Mouse (Mus musculus): ENCODE data around the gene Saysd1.

Gene Saysd1

GRCm38 (mm10) chr14:20098061-20098460 is 40.3 kb downstream of the Saysd1 start:
- DNase-seq = no peak

DNA sequence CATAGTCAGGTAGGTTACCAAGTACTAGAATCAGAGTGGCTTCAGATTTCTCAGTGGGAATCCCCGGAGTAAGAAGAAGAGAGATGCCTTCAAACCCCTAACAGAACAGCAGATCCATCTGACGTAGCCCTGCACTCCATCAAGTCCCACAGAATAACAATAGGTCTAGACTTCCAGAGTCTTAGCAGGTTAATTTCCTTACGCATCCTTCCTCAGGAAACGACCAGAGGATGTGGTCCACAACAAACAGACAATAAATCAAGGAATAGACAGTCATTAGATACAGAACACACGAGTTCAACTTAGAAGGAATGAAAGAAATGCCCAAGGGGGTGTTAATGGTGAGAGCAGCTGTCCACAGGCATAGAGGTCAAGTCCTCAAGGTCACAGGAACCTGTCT is 43.4 kb downstream of the Saysd1 start:
- no peak for DNase-seq

- DNase-seq = peak; percentile 58
Measured at GRCm38 (mm10) chr14:20093493-20093892, 44.8 kb downstream of the Saysd1 start.

GRCm38 (mm10) chr14:20084335-20084734 is 54.0 kb downstream of the Saysd1 start:
- DNase-seq = no peak

DNA sequence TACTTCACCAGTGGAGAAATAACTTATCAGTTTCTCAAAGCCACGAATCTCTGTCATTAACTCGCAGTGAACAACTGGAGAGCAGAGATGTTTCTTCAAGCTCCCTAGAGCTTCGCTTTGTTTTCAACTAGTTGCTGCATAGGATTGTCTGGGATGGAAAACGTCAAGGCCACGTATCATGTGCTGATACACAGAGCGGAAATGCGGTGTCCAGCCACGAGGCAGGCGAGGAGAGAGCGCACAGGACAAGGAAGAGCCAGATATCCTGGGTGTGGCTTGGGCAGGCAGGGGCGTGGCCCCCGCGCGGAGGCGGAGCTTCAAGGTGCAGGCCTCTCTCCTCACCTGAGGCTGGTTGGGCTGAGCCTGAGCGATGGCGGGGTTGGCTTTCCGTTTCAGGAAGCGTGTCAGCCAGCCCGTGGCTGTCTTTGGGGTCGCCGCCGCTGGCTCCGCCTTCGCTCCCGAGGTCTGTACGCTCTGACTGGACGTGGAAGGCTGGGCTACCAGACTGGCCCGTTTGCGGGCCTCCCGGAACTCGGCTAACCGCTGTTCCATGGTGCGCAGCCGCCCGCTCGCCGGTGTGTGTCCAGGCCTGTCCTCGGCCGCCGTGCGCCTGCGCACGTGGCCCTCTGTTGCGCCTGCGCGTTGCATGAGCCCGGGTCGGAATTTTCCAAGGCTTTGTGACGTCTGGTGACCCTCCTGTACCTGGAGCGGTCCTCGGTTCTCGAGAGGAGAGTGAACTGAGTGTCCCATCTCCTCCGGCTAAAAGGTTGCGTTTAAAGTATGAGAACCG is 55.6 kb downstream of the Saysd1 start:
- DNase-seq = peak; percentile 95

- DNase-seq = no peak
Measured at GRCm38 (mm10) chr14:20081937-20082533, 56.3 kb downstream of the Saysd1 start.

DNA sequence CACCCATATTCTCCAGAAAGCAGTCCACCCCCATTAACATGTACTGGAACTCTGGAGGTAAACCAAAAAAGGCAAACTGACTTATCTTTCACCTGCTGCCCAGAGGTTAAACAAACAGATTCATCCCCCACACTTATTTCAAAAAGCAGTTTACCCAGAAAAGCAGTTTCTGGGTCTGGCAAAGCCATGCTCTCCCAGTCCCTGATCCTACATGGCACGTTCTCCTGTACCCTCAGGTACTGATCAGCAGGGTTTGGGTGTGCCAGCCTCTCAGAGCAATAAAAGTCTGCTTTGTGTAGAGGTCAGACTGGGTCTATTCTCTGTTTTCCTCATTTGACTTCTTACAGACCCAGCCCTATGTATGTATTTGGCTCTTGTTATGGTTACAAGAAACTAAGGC is 57.2 kb downstream of the Saysd1 start:
- DNase-seq = no peak

- no peak for DNase-seq
Measured at GRCm38 (mm10) chr14:20077181-20077580, 61.2 kb downstream of the Saysd1 start.

DNA sequence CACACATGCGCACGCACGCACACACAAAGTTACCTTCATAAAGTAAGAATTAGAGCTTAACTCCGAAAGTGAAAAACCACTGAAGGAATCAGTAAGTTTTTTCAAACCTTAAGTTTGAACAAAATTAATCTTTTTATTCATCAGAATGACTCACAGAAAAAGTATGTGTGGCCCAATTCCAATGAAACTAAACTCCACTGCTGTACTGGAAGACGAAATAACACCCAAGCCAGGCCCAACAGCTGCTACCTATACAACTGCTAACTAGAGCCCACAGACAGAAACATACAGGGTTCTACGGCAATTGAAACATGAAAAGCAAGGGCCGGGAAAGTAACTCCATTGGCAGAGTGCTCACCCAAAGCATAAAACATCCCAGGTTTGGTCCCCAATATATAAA is 62.8 kb downstream of the Saysd1 start:
- DNase-seq = no peak

DNA sequence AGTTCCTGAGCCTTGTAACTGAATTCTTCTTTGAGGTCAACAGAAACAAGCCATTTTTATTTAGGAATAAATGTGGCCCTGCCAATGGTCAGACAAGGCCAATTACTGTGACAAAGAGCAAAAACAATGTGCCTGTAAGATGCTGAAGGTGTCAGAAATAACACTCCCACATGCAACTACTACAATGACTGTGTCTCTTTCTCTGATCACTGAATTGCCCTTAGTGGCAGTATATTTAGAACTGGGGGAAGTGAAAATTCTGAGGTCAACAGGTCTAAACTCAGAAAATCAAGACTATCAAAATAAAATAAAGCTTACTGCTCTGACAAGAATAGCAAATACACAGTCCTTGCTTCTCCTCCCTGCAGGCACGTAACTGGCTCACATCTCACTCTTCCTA is 63.6 kb downstream of the Saysd1 start:
- DNase-seq = no peak

- DNase-seq = peak; percentile 45
Measured at GRCm38 (mm10) chr14:20070629-20071028, 67.7 kb downstream of the Saysd1 start.

DNA sequence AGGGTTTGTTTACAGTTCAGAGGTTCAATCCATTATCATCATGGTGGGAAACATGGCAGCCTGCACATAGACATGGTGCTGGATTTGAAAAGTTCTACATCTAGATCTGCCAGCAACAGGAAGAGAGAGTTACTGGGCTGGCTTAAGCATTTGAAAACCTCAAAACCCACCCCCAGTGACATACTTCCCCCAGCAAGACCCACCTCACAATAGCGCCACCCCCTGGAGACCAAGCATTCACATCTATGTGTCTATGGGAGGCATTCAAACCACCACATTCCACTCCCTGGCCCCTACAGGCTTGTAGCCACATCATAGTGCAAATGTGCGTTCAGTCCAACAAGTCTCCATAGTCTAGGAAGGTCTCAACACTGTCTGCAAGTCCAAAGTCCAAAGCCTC is 70.0 kb downstream of the Saysd1 start:
- no peak for DNase-seq

DNA sequence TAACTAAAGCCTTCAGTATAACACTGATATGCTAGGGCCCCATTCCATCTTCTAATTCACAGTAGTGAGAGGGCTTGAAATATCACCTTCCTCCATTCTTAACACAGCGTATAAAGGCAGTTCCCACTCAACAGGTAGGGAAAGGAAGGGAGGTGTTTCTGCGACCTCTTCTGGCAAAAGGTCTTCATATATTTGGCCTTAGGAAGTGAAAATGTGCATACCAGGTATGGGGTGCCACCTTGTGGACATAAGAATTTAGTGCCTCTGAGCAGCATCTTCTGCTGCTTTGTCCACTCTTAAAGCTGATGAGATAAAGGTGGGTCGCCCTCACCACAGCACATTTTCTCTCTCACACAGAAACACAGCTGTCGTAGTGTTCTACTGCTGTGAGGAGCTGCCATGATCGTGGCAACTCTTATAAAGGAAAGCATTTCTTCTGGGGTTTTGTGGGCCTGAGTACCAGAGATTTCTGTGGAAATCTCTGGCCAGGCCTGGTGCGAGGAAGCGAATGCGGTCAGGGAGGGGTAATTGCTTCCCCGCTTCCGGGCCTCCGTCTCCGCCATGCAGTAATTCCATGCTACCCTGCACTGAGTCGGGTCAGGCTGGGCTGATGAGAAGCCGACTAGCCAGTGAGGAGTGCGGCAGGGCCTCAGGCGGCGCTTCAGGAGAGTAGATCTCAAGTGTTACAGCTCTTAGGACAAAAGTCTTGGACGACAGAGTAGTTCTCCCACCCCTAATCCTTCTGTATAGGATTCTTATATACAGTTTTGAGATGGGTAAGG is 70.8 kb downstream of the Saysd1 start:
- DNase-seq = peak; percentile 89

DNA sequence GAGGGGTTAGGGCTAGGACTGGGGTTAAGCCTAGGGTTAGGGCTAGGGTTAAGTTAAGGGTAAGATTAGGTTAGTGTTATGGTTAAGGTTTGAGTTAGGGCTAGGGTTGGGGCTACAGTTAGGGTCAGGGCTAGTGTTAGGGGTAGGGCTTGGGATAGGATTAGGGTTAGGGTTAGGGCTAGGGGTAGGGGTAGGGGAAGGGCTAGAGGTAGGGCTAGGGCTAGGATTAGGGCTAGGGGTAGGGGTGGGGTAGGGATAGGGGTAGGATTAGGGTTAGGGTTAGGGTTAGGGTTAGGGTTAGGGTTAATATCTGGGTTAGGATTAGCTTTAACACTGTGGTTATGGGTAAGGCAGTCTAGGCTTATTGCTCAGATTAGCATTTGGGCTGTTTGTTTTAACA is 73.6 kb downstream of the Saysd1 start:
- DNase-seq = no peak

GRCm38 (mm10) chr14:20048481-20048835 is 89.9 kb downstream of the Saysd1 start:
- DNase-seq = no peak

DNA sequence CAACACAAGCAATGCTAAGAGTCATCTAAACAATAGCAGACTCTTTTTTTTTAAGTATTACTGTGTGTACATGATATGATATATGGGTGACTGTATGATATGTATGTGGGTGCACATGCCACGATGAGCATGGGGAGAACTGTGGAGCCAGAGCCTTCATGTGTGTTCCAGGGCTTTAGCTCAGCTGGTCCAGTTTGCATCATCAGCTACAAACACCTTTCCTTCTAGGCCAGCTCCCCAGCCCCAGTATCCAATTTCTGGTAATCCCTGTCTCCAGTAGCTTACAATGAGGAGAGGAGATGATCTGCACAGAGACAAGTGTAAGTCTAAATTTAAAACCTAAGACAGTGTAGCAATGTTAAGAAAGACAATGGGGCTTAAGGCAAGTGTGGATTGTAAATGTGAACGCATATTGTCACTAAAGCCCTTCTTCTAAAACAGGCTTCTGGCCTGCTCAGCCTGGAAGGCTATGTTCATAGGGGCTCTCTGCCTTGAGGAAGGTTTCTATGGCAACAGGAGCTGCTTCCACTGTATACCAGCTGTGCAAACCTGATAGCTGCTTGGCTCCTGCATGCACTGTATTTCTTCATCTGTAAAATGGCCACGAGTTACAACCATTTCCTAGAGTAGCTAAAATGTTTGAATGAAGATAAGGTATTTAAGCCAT is 90.4 kb downstream of the Saysd1 start:
- peak; percentile 21 for DNase-seq

GRCm38 (mm10) chr14:20047291-20047690 is 91.0 kb downstream of the Saysd1 start:
- no peak for DNase-seq

DNA sequence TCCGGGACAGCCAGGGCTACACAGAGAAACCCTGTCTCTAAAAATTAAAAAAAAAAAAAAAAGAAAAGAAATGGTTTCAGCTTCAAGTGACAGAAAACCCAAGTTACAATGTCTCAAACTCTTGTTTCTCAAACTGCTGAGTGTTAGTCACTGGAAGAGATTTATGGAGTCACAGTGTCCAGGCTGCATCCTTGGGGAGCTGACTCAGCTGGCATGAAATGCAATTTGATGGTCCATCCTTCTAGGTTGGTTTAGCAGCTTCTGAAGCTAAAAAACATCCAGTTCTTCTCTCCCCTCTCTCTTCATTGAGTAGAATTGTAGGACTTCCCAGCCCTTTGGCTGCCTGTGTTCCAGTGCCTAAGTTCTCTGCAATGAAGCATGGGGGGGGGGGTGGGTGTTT is 94.3 kb downstream of the Saysd1 start:
- no peak for DNase-seq

DNA sequence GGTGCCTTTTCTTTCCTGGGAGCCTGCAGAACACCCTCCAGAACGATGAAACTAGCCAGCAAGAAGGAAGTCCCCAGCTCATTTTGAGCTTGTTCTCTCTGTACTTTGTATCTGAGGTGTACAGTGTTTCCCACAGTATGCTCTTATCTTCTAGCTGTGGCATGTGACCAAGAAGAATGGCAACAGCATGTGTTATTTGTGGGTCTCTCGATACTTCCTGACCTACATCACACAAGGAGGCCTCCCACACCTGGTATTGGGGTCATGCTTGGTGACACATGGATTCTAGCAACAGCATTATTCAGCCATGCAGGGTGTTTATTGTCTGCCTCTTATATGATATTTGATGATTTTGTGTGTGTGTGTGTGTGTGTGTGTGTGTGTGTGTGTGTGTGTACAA is 96.5 kb downstream of the Saysd1 start:
- no peak for DNase-seq

DNA sequence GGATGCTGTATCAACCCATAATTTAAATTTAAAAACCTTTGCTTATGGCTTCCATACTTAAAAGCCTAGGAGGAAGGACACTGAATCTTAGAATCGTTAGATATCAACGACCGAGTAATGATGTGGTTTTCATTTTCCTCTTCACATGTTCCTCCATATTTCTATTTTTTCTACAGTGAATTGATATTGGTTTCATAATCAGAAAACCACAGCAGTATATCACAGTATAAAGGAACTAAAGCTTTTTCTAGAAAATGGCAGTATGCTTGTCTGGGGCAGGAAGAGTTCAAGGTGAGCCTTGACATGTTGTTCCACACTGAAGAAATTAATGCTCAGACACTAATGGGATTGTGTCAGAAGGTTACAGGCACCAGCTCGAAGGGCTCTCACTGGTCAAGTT is 97.4 kb downstream of the Saysd1 start:
- no peak for DNase-seq

DNA sequence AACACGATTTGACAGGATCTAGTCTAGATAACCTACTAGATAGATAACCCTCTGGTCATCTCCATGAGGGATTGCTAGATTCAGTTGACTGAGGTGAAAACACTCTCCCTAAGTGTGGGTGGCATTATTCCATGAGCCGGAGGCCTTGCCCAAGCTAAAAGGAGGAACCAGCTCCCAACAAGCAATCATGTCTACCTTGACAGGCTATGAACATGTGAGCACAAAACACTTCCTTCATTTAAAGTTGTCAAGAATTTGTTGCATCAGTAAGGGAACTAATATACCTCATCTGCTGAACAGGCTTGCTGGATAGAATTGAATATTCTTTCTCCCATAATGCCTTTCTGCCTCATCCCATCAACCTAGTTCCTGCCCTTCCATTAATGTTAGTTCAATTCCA is 98.5 kb downstream of the Saysd1 start:
- no peak for DNase-seq

DNA sequence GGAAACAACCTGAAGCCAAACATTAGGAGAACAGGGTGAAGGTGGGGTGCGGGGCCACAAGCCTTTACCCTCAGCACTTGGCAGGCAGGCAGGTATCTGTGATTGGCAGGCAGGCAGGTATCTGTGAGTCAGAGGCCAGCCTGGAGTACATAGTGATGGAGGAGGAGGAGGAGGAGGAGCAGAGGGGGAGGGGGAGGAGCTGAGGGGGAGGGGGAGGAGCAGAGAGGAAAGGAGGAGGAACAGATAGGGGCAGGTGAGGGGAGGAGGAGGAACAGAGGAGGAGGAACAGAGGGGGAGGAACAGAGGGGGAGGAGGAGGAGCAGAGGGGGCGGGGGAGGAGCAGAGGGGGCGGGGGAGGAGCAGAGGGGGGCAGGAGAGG is 105.6 kb downstream of the Saysd1 start:
- DNase-seq = no peak

GRCm38 (mm10) chr14:20032016-20032737 is 106.2 kb downstream of the Saysd1 start:
- no peak for DNase-seq

All from retina, postnatal 1 day (tissue).